ENCODE assay signal across 8 mouse cellular contexts in the genomic region with DNA sequence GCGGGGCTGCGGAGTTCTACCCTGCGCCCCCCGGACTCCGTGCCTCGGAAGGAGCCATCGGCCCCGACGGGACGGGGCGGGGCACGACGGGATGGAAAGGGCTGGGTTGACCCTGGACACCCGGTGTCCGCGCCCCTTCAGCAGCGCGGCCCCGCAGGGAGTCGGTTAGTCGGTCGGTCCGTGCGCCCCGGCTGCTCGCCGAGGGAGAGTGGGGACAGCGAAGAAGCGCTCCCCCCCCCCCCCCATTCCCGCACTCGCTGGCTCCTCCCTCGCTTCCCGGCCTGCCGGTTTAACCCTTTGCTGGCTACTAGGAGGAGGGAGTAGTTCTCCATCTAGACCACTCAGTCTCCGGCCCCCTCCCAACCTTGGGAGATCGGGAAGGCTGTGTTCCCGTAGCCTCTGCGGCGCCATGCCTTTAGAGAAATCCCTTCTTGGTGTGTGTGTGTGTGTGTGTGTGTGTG. TPM values are rescaled to one million over a fixed set of nuclear protein-coding genes. Genes with fewer than 3 reads are reported as not detected.
DNase-seq lines count a peak whose midpoint lies in the region; ATAC-seq and TF ChIP-seq lines count a peak whose summit lies in the region.

No protein-coding gene starts in this region.

- TF ChIP-seq POLR2A in lung, adult 2 months (IDR thresholded peaks at IDR 0.05; ENCODE audit: borderline replicate concordance, extremely low read depth, low read depth, low read length), result no peak

- DNase-seq in lung, adult 2 months, result peak; percentile 25
- no peak for DNase-seq in lung, postnatal 36 days
- DNase-seq in embryo, embryonic 11 days, result peak; percentile 84
- peak; percentile 55 to 57 for DNase-seq in heart, postnatal 14 days
- DNase-seq in ovary, postnatal 10 days (ENCODE audit: low spot score), result no peak

- peaks cover 100% of the 10 kb centered on the region for H3K27me3 ChIP-seq in liver, embryonic 12.5 days (replicated peaks)
- peaks cover 95% of the 10 kb centered on the region for H3K27me3 ChIP-seq in neural tube, embryonic 13.5 days

- no peak for TF ChIP-seq CTCF in lung, adult 2 months (IDR thresholded peaks at IDR 0.05; ENCODE audit: insufficient read depth, low read length)

- under 1% methylated on average over 38 of the region's 39 CpGs for WGBS in lung, adult 2 months
- under 1% methylated on average over 38 of the region's 39 CpGs for WGBS in liver, embryonic 12.5 days (ENCODE audit: insufficient replicate concordance)
- WGBS in neural tube, embryonic 13.5 days, result under 1% methylated on average over 35 of the region's 39 CpGs

- no peaks in the 10 kb centered on the region for H3K36me3 ChIP-seq in liver, embryonic 12.5 days
- H3K36me3 ChIP-seq in neural tube, embryonic 13.5 days, result no peaks in the 10 kb centered on the region

- H3K27ac ChIP-seq in liver, embryonic 12.5 days, result no peak overlapping the region
- peak overlapping the region; percentile 61 for H3K27ac ChIP-seq in neural tube, embryonic 13.5 days (replicated peaks)

- H3K4me3 ChIP-seq in lung, adult 2 months (replicated peaks; ENCODE audit: extremely low read depth, low read depth, low read length), result peak overlapping the region; percentile 58
- peak overlapping the region; percentile 43 for H3K4me3 ChIP-seq in liver, embryonic 12.5 days
- peak overlapping the region; percentile 69 for H3K4me3 ChIP-seq in neural tube, embryonic 13.5 days

- H3K9me3 ChIP-seq in liver, embryonic 12.5 days (replicated peaks), result no peaks in the 10 kb centered on the region
- H3K9me3 ChIP-seq in neural tube, embryonic 13.5 days, result no peaks in the 10 kb centered on the region

- H3K4me2 ChIP-seq in liver, embryonic 12.5 days, result peak overlapping the region; percentile 65
- H3K4me2 ChIP-seq in neural tube, embryonic 13.5 days, result peak overlapping the region; percentile 96

- no peak for ATAC-seq in liver, embryonic 12.5 days
- peak; percentile 71 for ATAC-seq in neural tube, embryonic 13.5 days (ENCODE audit: low read depth)
- ATAC-seq in inflammation-experienced regulatory T-cells, adult 6 months, result no peak

- peak overlapping the region; percentile 19; the same call in 1 of the 2 replicates for H3K9ac ChIP-seq in liver, embryonic 12.5 days
- H3K9ac ChIP-seq in neural tube, embryonic 13.5 days, result peak overlapping the region; percentile 73

- intact Hi-C loops in heart, postnatal 14 days (cut with DNase I), result loop anchor here (2.0 to 5.0 kb wide), 3 partner anchors 18 to 65 kb away; a partner anchor contains a TSS

- H3K4me1 ChIP-seq in lung, adult 2 months (ENCODE audit: control insufficient read depth, insufficient read depth, low read length), result peaks cover 9% of the 10 kb centered on the region; the same call in 1 of the 2 replicates
- peaks cover 53% of the 10 kb centered on the region for H3K4me1 ChIP-seq in liver, embryonic 12.5 days
- H3K4me1 ChIP-seq in neural tube, embryonic 13.5 days (replicated peaks), result peaks cover 64% of the 10 kb centered on the region

RNA-seq across cellular contexts. Expression of a gene that starts 0.3 kb away (rescaled TPM):
- polyA plus RNA-seq in lung, adult 2 months (2012; rRNA removed), result 2.7 and 9.7 TPM in 2 replicates
- total RNA-seq in heart, postnatal 14 days (2021), result 1 to 10 TPM; 4.7 to 4.9 TPM
- 0.29 and 0.31 TPM in 2 replicates for polyA plus RNA-seq in liver, embryonic 12.5 days (2016; fragmentation: Nextera tagmentation; extraction: Ambion mirVana)
- 6.8 and 7.1 TPM in 2 replicates for polyA plus RNA-seq in neural tube, embryonic 13.5 days (2015; fragmentation: Nextera tagmentation; extraction: Ambion mirVana)
- not detected for polyA plus RNA-seq in inflammation-experienced regulatory T-cells, adult 6 months (2017; shearing (Covaris generic))

RNA-seq across cellular contexts. Expression of a gene that starts 48.2 kb away (rescaled TPM):
- polyA plus RNA-seq in lung, adult 2 months (2012; rRNA removed), result 3.9 and 7.5 TPM in 2 replicates
- 1 to 10 TPM; 2.9 to 3.6 TPM for total RNA-seq in heart, postnatal 14 days (2021)
- 153 and 162 TPM in 2 replicates for polyA plus RNA-seq in liver, embryonic 12.5 days (2016; fragmentation: Nextera tagmentation; extraction: Ambion mirVana)
- 2.4 and 3.3 TPM in 2 replicates for polyA plus RNA-seq in neural tube, embryonic 13.5 days (2015; fragmentation: Nextera tagmentation; extraction: Ambion mirVana)
- 1 to 10 TPM; 1.9 to 9.1 (median 5.9) TPM for polyA plus RNA-seq in inflammation-experienced regulatory T-cells, adult 6 months (2017; shearing (Covaris generic))

RNA-seq across cellular contexts. Expression of a gene that starts 49.5 kb away (rescaled TPM):
- 325 and 376 TPM in 2 replicates for polyA plus RNA-seq in lung, adult 2 months (2012; rRNA removed)
- 100 to 1,000 TPM; 101 to 105 TPM for total RNA-seq in heart, postnatal 14 days (2021)
- polyA plus RNA-seq in liver, embryonic 12.5 days (2016; fragmentation: Nextera tagmentation; extraction: Ambion mirVana), result 127 and 128 TPM in 2 replicates
- 8.6 and 11.2 TPM in 2 replicates for polyA plus RNA-seq in neural tube, embryonic 13.5 days (2015; fragmentation: Nextera tagmentation; extraction: Ambion mirVana)
- polyA plus RNA-seq in inflammation-experienced regulatory T-cells, adult 6 months (2017; shearing (Covaris generic)), result 10 to 100 TPM in 1 of 3 experiments, 1 to 10 TPM in 2; 8.8 to 23.4 (median 9.2) TPM

Comparison
In these comparisons a context has a peak if more than half of its experiments do, and no peak if none do; other contexts are left out.
1. DNase-seq: peak in lung, adult 2 months (single experiment), embryo, embryonic 11 days (single experiment) and heart, postnatal 14 days (2 of 2); none in lung, postnatal 36 days (single experiment) and ovary, postnatal 10 days (single experiment).
2. RNA of a gene that starts 48.2 kb away (polyA plus RNA-seq): 153 to 162 TPM in liver, embryonic 12.5 days; 1.9 to 9.1 TPM in inflammation-experienced regulatory T-cells, adult 6 months, 3.9 to 7.5 TPM in lung, adult 2 months and 2.4 to 3.3 TPM in neural tube, embryonic 13.5 days; every median in the first group is over 10 times any median in the second.
3. Peak in every context shown above with its lines, with median percentiles within 50 percentile points of each other: H3K4me3 ChIP-seq.